Comparison of ENCODE assay signal across 8 mouse cellular contexts in the genomic region with DNA sequence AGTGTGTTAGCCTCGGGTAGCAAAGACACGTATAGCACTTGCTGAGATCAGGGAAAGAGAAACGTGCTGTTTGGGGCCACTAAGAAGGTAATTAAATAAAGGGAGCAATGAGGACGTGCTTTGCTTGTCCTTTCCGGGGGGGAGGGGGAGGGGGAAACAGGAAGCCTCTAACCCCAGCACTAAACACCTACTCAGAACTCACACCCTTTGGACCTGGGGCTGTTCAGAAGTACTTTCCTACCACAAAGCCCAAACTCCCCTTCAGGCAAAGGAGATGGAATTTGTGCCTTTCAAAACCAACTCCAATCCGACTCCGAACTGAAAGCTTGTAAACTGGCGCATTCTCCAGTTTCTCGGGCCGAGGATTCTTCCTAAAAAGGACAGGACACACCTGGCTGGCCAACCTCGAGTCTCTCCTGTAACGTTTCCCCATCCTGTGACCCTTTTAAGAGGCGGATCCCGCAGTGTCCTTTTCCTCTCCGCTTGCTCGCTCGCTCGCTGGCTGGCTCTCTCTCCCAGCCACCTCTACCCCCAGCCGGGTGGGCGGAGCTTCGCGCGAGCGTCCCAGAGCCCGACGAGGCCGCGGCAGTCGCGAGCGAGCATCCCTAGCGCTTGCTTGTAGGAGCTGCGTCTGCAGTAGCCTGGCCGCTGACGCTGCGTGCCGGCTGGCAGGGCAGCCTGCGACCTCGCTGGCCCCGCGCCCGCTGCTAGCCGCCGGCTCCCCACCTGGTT. TPM values are rescaled to one million over a fixed set of nuclear protein-coding genes. Genes with fewer than 3 reads are reported as not detected.
DNase-seq lines count a peak whose midpoint lies in the region; ATAC-seq and TF ChIP-seq lines count a peak whose summit lies in the region.

No protein-coding gene starts in this region.

- peaks cover 10% of the 10 kb centered on the region for H3K4me1 ChIP-seq in G1E (ENCODE audit: insufficient read depth, low read depth, low read length)
- H3K4me1 ChIP-seq in forebrain, embryonic 15.5 days: no peaks in the 10 kb centered on the region
- no peaks in the 10 kb centered on the region for H3K4me1 ChIP-seq in liver, embryonic 16.5 days (ENCODE audit: control insufficient read depth, low read depth, low read length)
- H3K4me1 ChIP-seq in neural tube, embryonic 12.5 days: no peaks in the 10 kb centered on the region
- no peaks in the 10 kb centered on the region for H3K4me1 ChIP-seq in stomach, postnatal 0 days (replicated peaks; ENCODE audit: control insufficient read depth, insufficient read depth)

- TF ChIP-seq CTCF in G1E (IDR thresholded peaks at IDR 0.05; ENCODE audit: low read depth, low read length): no peak
- peak; percentile 20; the same call in 1 of the 2 replicates for TF ChIP-seq CTCF in stomach, postnatal 0 days (IDR thresholded peaks at IDR 0.05; ENCODE audit: low read depth)

- WGBS in forebrain, embryonic 15.5 days: 15% methylated on average over 44 of the region's 44 CpGs
- WGBS in large intestine, adult 2 months: 13% methylated on average over 44 of the region's 44 CpGs
- WGBS in liver, embryonic 16.5 days (ENCODE audit: insufficient replicate concordance): 17% methylated on average over 43 of the region's 44 CpGs
- WGBS in neural tube, embryonic 12.5 days: 16% methylated on average over 43 of the region's 44 CpGs
- WGBS in stomach, postnatal 0 days: 14% methylated on average over 37 of the region's 44 CpGs

- H3K9me3 ChIP-seq in G1E (replicated peaks): no peaks in the 10 kb centered on the region
- H3K9me3 ChIP-seq in forebrain, embryonic 15.5 days: no peaks in the 10 kb centered on the region
- H3K9me3 ChIP-seq in liver, embryonic 16.5 days (replicated peaks; ENCODE audit: control insufficient read depth, low read length): no peaks in the 10 kb centered on the region
- H3K9me3 ChIP-seq in neural tube, embryonic 12.5 days: no peaks in the 10 kb centered on the region
- H3K9me3 ChIP-seq in stomach, postnatal 0 days (ENCODE audit: control insufficient read depth, low read length): no peaks in the 10 kb centered on the region

- H3K4me3 ChIP-seq in G1E (ENCODE audit: low read depth, low read length): peak overlapping the region; percentile 83
- peak overlapping the region; percentile 68 for H3K4me3 ChIP-seq in forebrain, embryonic 15.5 days
- H3K4me3 ChIP-seq in liver, embryonic 16.5 days (ENCODE audit: low read depth, low read length): peak overlapping the region; percentile 70
- H3K4me3 ChIP-seq in neural tube, embryonic 12.5 days: peak overlapping the region; percentile 57
- peak overlapping the region; percentile 57 for H3K4me3 ChIP-seq in stomach, postnatal 0 days (ENCODE audit: low read depth, low read length)

- no peak for TF ChIP-seq EP300 in stomach, postnatal 0 days (optimal IDR thresholded peaks at IDR 0.05)

- peak overlapping the region; percentile 80 for H3K4me2 ChIP-seq in forebrain, embryonic 15.5 days (replicated peaks)
- peak overlapping the region; percentile 83 for H3K4me2 ChIP-seq in liver, embryonic 16.5 days (ENCODE audit: low read depth, low read length)
- H3K4me2 ChIP-seq in neural tube, embryonic 12.5 days (replicated peaks): peak overlapping the region; percentile 71
- peak overlapping the region; percentile 82 for H3K4me2 ChIP-seq in stomach, postnatal 0 days (replicated peaks; ENCODE audit: low read depth)

- no peaks in the 10 kb centered on the region for H3K27me3 ChIP-seq in G1E (ENCODE audit: insufficient read depth, low read length)
- H3K27me3 ChIP-seq in forebrain, embryonic 15.5 days: 0 out of 2 replicates have a peak, but pooled peaks cover 3% of the 10 kb centered on the region
- H3K27me3 ChIP-seq in liver, embryonic 16.5 days (ENCODE audit: control insufficient read depth, insufficient read depth, low read depth, low read length): no peaks in the 10 kb centered on the region; the same call in 1 of the 2 replicates
- peaks cover 13% of the 10 kb centered on the region for H3K27me3 ChIP-seq in neural tube, embryonic 12.5 days (replicated peaks)
- no peaks in the 10 kb centered on the region for H3K27me3 ChIP-seq in stomach, postnatal 0 days (ENCODE audit: control insufficient read depth, insufficient read depth, low read length)

- H3K9ac ChIP-seq in forebrain, embryonic 15.5 days (replicated peaks): peak overlapping the region; percentile 47
- H3K9ac ChIP-seq in liver, embryonic 16.5 days (ENCODE audit: low read depth, low read length): peak overlapping the region; percentile 68
- peak overlapping the region; percentile 56 for H3K9ac ChIP-seq in neural tube, embryonic 12.5 days
- peak overlapping the region; percentile 52 for H3K9ac ChIP-seq in stomach, postnatal 0 days (ENCODE audit: low read length)

- intact Hi-C loops in heart, postnatal 14 days (cut with DNase I): no loop called here

- ATAC-seq in G1E (ENCODE audit: extremely low read depth, insufficient number of reproducible peaks, low FRiP score, poor library complexity, severe bottlenecking): peak; percentile 83
- peak; percentile 99 for ATAC-seq in forebrain, embryonic 15.5 days (replicated peaks)
- peak; percentile 95 for ATAC-seq in liver, embryonic 16.5 days (ENCODE audit: low read depth)
- ATAC-seq in neural tube, embryonic 12.5 days (ENCODE audit: low FRiP score, low read depth): peak; percentile 98
- peak; percentile 94 for ATAC-seq in stomach, postnatal 0 days (ENCODE audit: low FRiP score, low TSS enrichment)

- peaks cover 2% of the 10 kb centered on the region for H3K36me3 ChIP-seq in G1E (replicated peaks)
- no peaks in the 10 kb centered on the region for H3K36me3 ChIP-seq in forebrain, embryonic 15.5 days
- no peaks in the 10 kb centered on the region for H3K36me3 ChIP-seq in liver, embryonic 16.5 days (ENCODE audit: control insufficient read depth, insufficient read depth)
- H3K36me3 ChIP-seq in neural tube, embryonic 12.5 days: no peaks in the 10 kb centered on the region
- H3K36me3 ChIP-seq in stomach, postnatal 0 days (ENCODE audit: control insufficient read depth, insufficient read depth, low read length): no peaks in the 10 kb centered on the region

- H3K27ac ChIP-seq in forebrain, embryonic 15.5 days (replicated peaks): no peak overlapping the region
- H3K27ac ChIP-seq in liver, embryonic 16.5 days (ENCODE audit: low read length): peak overlapping the region; percentile 53
- H3K27ac ChIP-seq in neural tube, embryonic 12.5 days: no peak overlapping the region
- H3K27ac ChIP-seq in stomach, postnatal 0 days (replicated peaks): no peak overlapping the region

- DNase-seq in G1E (ENCODE audit: low spot score): peak; percentile 75
- peak; percentile 89 to 90 for DNase-seq in cerebellum, adult 18-20 months
- peak; percentile 77 to 80 for DNase-seq in heart, postnatal 14 days
- DNase-seq in large intestine, adult 2 months (ENCODE audit: low read depth, low spot score): peak; percentile 44
- peak; percentile 86 for DNase-seq in stomach, postnatal 0 days (ENCODE audit: low spot score)

RNA-seq across cellular contexts. Expression of gene Rnf128, which starts 47.1 kb away (rescaled TPM):
- total RNA-seq in G1E (2014; fragmentation: Nextera tagmentation): 80.2 and 86.1 TPM in 2 replicates
- total RNA-seq in G1E (2017): 119 and 125 TPM in 2 replicates
- polyA plus RNA-seq in G1E (2012): 19.2 and 20.6 TPM in 2 replicates
- 2.8 and 3.1 TPM in 2 replicates for polyA plus RNA-seq in forebrain, embryonic 15.5 days (2015; fragmentation: Nextera tagmentation; extraction: Ambion mirVana)
- total RNA-seq in heart, postnatal 14 days (2021): 10 to 100 TPM; 63.5 to 65.2 TPM
- 30.0 and 59.9 TPM in 2 replicates for polyA plus RNA-seq in large intestine, adult 2 months (2012; rRNA removed)
- polyA plus RNA-seq in liver, embryonic 16.5 days (2015; fragmentation: Nextera tagmentation; extraction: Ambion mirVana): 70.1 and 74.7 TPM in 2 replicates
- 1.2 and 1.9 TPM in 2 replicates for polyA plus RNA-seq in neural tube, embryonic 12.5 days (2016; fragmentation: Nextera tagmentation; extraction: Ambion mirVana)
- polyA plus RNA-seq in stomach, postnatal 0 days (2015; fragmentation: Nextera tagmentation; extraction: Ambion mirVana): 104 and 114 TPM in 2 replicates
